Mouse (Mus musculus) cerebellum, adult (tissue): ENCODE measurements around the gene Rab10.

Experiments used
- ATAC-seq: cut with Nextera tagmentation; 2 replicates; pipeline ENCODE4 v1.9.2; 2017; ENCODE audit warnings: mild to moderate bottlenecking, moderate library complexity, mixed read lengths; ENCODE audit not compliant: insufficient number of reproducible peaks, low FRiP score, low TSS enrichment

Rab10 gene

GRCm38 (mm10) chr12:3238361-3239051 lies 71.3 kb downstream of the Rab10 start:
- ATAC-seq: no peak

- ATAC-seq: no peak
Observed at GRCm38 (mm10) chr12:3237799-3238198, 72.0 kb downstream of the Rab10 start.

GRCm38 (mm10) chr12:3236831-3237681 lies 72.7 kb downstream of the Rab10 start:
- no peak for ATAC-seq

- no peak for ATAC-seq
Observed at GRCm38 (mm10) chr12:3236163-3236641, 73.6 kb downstream of the Rab10 start.

- ATAC-seq: peak; percentile 61
Observed at GRCm38 (mm10) chr12:3235646-3236161, 74.1 kb downstream of the Rab10 start.

- peak; percentile 95 for ATAC-seq
Observed at GRCm38 (mm10) chr12:3235124-3235631, 74.6 kb downstream of the Rab10 start.

GRCm38 (mm10) chr12:3234061-3234460 lies 75.7 kb downstream of the Rab10 start:
- ATAC-seq: no peak

GRCm38 (mm10) chr12:3223352-3223751 lies 86.4 kb downstream of the Rab10 start:
- ATAC-seq: no peak

- ATAC-seq: no peak
Observed at GRCm38 (mm10) chr12:3210181-3210580, 99.6 kb downstream of the Rab10 start.

GRCm38 (mm10) chr12:3209163-3209562 lies 100.6 kb downstream of the Rab10 start:
- ATAC-seq: no peak
